Mouse (Mus musculus): ENCODE results near the gene Plekha6.

DNA sequence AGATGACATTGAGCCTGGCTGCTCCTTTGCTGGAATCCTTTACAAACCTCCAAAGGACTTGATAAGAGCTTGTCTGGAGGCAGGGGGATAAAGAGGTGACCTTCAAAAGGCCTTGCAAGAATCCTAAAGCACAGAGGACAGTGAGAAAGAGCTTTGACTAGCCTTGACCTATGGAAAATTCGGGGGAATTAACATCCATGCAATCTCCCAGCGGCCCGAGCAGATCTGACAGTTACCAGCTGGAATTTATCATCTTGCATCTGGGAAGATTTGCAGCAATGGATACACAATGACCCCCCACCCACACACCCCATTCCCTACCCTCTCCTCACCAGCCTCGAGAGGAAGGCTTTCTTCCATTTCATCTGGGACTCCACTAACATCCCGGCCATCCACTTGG is 91.8 kb downstream of the Plekha6 start:
- TF ChIP-seq CTCF (IDR thresholded peaks at IDR 0.05; ENCODE audit: low read depth, low read length) (no peak), GATA1 (IDR thresholded peaks at IDR 0.05; ENCODE audit: borderline replicate concordance, low read length) (no peak), POLR2AphosphoS5 (IDR thresholded peaks at IDR 0.05; ENCODE audit: insufficient replicate concordance, low read depth, low read length) (no peak)

Measured in G1E (cell line).